Mouse (Mus musculus): ENCODE measurements around the gene Fbxw2. TPM values are rescaled to one million over a fixed set of nuclear protein-coding genes. Genes with fewer than 3 reads are reported as not detected.
"Not testable (repeated sequence)": the region's sequence is repeated elsewhere in the genome, so short reads cannot be mapped to it uniquely, and the experiment has no call there.

The Fbxw2 gene
- polyA plus RNA-seq, 1 experiment from 2014 or later = 113 TPM

DNA sequence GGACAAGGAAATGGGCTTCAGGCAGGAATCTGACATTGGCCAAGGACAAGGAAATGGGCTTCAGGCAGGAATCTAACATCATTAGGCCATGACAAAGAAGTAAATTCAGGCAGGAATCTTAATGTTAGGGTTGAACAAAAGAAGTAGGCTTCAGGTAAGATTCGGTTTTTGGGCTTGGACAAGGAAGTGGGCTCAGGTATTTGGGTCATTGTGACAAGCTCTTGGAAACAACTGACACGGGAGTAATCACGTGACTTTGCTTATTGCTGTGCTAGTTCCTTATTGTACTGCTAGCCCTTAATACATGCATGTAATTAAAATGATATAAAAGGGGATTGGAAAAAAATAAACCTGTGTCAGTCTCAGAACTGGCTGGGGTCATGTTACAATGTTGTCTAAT lies 9.6 kb upstream of the Fbxw2 start:
- ATAC-seq (replicated peaks) = no peak
- no peaks in the 10 kb centered on the region for H3K27me3 ChIP-seq

DNA sequence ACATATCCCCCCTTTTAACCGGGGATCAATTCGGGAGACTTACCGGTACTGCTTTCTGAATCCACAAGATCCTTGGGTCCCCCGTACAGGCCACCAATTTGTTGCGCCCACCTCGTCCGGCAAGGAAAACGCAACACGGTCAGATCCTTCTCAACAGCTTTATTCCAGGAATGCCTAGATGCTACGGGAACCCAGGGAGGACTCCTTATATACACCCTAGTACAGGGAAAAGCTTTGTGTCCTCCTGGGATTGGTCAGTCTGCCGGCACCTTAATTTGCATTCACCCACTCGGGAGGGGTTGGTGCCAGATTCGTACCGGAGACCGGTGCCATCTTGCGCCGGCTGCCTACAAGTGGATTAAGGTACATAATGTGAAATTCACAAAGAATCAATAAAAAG lies 7.5 kb upstream of the Fbxw2 start:
- WGBS = 90% methylated on average over 17 of the region's 17 CpGs
- Histone ChIP-seq H3K9me3 (no peaks in the 10 kb centered on the region), H3K4me1 (no peaks in the 10 kb centered on the region), H3K27ac (replicated peaks) (no peak overlapping the region), H3K36me3 (no peaks in the 10 kb centered on the region), H3K9ac (replicated peaks) (no peak overlapping the region), H3K4me3 (no peak overlapping the region), H3K4me2 (replicated peaks) (no peak overlapping the region), H3K27me3 (no peaks in the 10 kb centered on the region)
- no peak for ATAC-seq (replicated peaks)

More for the DNA sequence above, 9.6 kb upstream of the Fbxw2 start:
- Histone ChIP-seq H3K4me1 (no peaks in the 10 kb centered on the region), H3K27ac (replicated peaks) (no peak overlapping the region), H3K4me3 (no peak overlapping the region), H3K9ac (replicated peaks) (no peak overlapping the region), H3K9me3 (no peaks in the 10 kb centered on the region), H3K4me2 (replicated peaks) (no peak overlapping the region), H3K36me3 (no peaks in the 10 kb centered on the region)
- 69% methylated on average over 3 of the region's 3 CpGs for WGBS

DNA sequence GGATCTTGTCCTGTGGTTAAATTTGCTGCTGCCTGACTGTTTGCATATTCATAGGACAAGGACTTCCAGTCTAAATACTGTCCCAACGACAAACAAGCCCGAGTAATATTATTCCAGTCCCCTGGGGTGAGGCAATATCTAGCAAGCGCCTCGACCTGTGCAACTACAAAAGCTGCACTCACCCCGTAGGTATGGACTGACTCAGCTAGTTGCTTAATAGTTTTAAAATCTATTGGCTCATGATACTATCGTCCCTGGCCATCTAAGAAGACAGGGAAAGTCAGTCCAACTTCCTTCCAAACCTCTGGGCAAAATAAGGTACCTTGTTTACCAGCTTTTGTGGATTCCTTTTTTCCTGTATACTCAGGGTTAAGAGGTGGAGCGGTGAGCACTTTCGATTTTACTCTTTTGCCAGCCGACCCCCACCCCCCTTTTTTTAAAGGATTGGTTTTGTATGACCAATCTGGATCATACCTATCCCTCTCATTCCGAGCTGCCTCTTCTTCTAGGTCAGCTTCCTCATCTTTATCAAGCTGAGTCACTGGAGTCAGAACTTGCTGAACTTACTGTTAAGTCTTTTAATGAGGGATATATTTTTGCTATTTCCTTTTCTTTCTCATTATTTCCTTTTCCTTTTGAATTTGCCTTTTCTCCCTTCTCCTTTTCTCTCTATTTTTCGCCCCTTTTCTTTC lies 6.8 kb upstream of the Fbxw2 start, which contains the start of gene Gm34653:
Gene Gm34653, plus strand, starts transcription at position 242 of the 692 bp plus-strand sequence.
- H3K9ac ChIP-seq (replicated peaks); H3K27ac ChIP-seq (replicated peaks); H3K4me3 ChIP-seq; H3K4me1 ChIP-seq; H3K9me3 ChIP-seq; H3K4me2 ChIP-seq (replicated peaks); H3K27me3 ChIP-seq; ATAC-seq (replicated peaks); H3K36me3 ChIP-seq: not testable (repeated sequence)
- 75% methylated on average over 11 of the region's 11 CpGs for WGBS

DNA sequence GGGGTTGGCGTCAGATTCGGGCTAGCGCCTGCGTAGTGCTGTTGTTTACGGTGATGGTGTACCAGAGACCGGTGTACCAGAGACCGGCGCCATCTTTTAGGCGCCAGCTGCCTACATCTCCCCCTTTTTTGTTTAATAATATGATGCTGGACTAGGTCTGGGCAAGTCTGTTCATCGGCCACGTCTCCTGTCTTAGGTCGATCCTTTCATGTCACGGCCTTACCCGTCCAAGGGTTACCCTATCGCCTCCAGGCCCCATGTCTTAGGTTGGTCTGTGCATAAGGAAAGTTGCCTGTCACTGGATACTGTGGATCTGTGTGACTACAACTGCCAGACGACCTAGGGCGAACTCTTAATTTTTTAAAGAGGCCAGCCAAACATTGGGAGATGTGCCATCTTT lies 4.0 kb upstream of the Fbxw2 start:
- not testable (repeated sequence) for H3K9ac ChIP-seq (replicated peaks); H3K9me3 ChIP-seq; ATAC-seq (replicated peaks); H3K4me3 ChIP-seq; H3K36me3 ChIP-seq; H3K27me3 ChIP-seq; H3K4me2 ChIP-seq (replicated peaks); H3K27ac ChIP-seq (replicated peaks)
- 93% methylated on average over 17 of the region's 17 CpGs for WGBS
- peaks cover 10% of the 10 kb centered on the region for H3K4me1 ChIP-seq

DNA sequence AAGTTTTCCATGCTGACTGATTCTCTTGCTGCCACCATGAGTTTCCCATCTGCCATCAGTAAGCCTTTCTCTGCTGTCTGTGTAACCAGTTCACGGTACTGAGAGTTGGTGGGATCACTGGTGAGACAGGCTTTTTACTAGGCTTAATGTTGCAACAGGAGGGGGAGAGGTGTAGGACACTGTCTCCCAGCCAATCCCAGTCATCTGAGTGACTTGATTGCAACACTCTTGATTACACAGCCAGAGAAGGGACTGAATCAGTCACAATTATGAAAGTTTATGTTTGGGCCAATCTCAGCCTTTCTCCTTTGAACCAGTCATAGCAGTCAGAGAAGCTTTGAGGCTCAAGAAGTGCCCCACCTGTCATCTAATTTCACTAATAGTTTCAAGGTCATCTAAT lies 1.9 kb upstream of the Fbxw2 start:
- Histone ChIP-seq H3K36me3 (no peaks in the 10 kb centered on the region), H3K9ac (replicated peaks) (no peak overlapping the region), H3K27ac (replicated peaks) (no peak overlapping the region), H3K9me3 (no peaks in the 10 kb centered on the region), H3K4me1 (peaks cover 27% of the 10 kb centered on the region), H3K4me2 (replicated peaks) (no peak overlapping the region), H3K4me3 (no peak overlapping the region), H3K27me3 (no peaks in the 10 kb centered on the region)
- ATAC-seq (replicated peaks) = no peak
- 91% methylated on average over 1 of the region's 1 CpGs for WGBS

DNA sequence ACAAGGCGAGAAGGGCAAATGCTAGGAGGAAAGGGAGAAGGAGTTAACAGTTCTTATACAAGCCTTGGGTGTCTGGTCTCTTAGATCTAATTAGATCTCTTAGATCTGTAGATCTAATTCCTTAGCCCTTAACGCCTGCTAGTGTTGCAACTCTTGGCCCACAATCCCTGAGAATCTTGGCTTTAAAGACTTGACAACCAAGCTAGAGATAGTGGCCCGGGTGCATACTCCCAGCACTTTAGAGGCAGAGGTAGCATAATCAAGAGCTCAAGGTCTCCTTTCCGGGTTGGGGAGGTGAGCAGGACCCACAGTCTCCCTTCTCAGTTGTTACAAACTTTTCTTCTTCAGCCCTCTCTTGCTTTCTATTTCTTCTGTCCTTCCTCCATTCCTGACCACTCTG lies 1.5 kb upstream of the Fbxw2 start:
- Histone ChIP-seq H3K27ac (replicated peaks) (no peak overlapping the region), H3K9ac (replicated peaks) (no peak overlapping the region), H3K4me2 (replicated peaks) (no peak overlapping the region), H3K36me3 (peaks cover 2% of the 10 kb centered on the region), H3K4me3 (no peak overlapping the region), H3K4me1 (peaks cover 27% of the 10 kb centered on the region), H3K9me3 (no peaks in the 10 kb centered on the region), H3K27me3 (no peaks in the 10 kb centered on the region)
- WGBS = 87% methylated on average over 4 of the region's 4 CpGs
- ATAC-seq (replicated peaks) = no peak

DNA sequence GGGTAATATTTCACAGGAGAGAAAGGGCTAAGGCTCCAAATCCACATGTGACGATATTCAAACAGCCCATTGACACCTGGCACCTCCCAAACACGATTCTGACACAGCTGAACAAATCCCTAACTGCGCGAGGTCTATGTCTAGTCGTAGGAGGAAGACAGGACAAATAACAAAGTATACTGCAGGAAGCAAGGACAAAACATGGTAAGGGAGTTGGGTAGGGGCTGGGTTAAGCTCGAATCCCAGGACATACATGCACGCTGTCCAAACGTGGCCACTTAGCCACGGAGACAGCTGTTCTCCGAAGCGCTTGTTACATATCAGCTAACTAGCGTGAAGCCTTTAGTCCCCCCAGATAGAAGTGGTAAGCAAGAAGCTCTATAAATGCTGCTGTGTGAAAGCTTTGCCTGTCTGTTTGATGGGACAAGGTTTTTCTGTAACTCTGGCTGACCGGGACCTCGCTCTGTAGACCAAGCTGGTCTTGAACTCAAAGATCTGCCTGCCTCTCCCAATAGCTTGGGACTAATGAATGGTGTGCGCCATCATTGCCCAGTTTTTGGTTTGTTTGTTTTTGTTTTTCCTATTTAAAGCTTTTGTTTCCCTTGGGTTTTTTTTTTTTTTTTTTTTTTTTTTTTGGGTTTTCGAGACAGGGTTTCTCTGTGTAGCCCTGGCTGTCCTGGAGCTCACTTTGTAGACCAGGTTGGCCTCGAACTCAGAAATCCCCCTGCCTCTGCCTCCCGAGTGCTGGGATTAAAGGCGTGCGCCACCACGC lies 535 bp upstream of the Fbxw2 start:
- H3K4me2 ChIP-seq (replicated peaks) = peak overlapping the region; percentile 88
- ATAC-seq (replicated peaks) = peak; percentile 39
- H3K9ac ChIP-seq (replicated peaks) = peak overlapping the region; percentile 94
- no peaks in the 10 kb centered on the region for H3K9me3 ChIP-seq
- H3K4me3 ChIP-seq = peak overlapping the region; percentile 99
- no peaks in the 10 kb centered on the region for H3K27me3 ChIP-seq
- H3K4me1 ChIP-seq = peaks cover 27% of the 10 kb centered on the region
- 35% methylated on average over 20 of the region's 21 CpGs for WGBS
- H3K27ac ChIP-seq (replicated peaks) = peak overlapping the region; percentile 78
- H3K36me3 ChIP-seq = peaks cover 11% of the 10 kb centered on the region

DNA sequence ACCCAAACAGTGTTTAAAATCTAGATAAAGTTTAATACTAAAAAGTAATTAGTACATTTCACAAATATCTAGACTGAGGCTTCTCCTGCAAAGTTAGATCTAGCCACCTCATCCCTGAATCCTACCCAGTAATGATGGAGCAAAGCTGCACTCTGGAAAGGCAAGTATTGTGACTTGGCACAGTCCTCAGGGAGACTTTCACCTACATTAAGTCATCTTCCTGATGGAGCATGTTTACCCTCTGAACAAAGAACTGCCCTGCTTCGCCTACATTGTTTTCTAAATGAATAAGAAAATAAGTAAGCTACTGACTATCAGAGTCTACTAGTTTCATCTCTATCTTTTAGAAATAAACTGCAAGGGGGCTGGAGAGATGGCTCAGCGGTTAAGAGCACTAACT lies 7.6 kb downstream of the Fbxw2 start:
- H3K9ac ChIP-seq (replicated peaks) = no peak overlapping the region
- no peaks in the 10 kb centered on the region for H3K27me3 ChIP-seq
- H3K4me1 ChIP-seq = 0 out of 2 replicates have a peak, but pooled peaks cover under 1% of the 10 kb centered on the region
- WGBS = 94% methylated on average over 2 of the region's 2 CpGs
- no peak for ATAC-seq (replicated peaks)
- no peak overlapping the region for H3K4me3 ChIP-seq
- no peak overlapping the region for H3K27ac ChIP-seq (replicated peaks)
- H3K4me2 ChIP-seq (replicated peaks) = no peak overlapping the region
- peaks cover 45% of the 10 kb centered on the region for H3K36me3 ChIP-seq
- no peaks in the 10 kb centered on the region for H3K9me3 ChIP-seq

DNA sequence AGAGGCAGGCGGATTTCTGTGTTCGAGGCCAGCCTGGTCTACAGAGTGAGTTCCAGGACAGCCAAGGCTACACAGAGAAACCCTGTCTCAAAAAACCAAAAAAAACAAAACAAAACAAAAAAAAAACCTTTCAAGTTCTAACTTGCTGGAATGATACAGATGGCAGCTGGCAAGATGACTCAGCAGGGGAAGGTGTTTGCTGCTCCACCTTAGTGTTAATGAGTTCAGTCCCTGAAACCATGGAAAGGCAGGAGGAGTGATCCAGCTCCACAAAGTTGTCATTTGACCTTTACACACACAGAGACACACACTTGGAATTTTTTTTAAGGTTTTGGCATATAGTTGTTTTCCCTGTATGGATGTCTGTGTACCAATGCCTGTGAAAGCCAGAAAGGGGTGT lies 10.2 kb downstream of the Fbxw2 start:
- 100% methylated on average over 2 of the region's 2 CpGs for WGBS
- not testable (repeated sequence) for H3K4me3 ChIP-seq

DNA sequence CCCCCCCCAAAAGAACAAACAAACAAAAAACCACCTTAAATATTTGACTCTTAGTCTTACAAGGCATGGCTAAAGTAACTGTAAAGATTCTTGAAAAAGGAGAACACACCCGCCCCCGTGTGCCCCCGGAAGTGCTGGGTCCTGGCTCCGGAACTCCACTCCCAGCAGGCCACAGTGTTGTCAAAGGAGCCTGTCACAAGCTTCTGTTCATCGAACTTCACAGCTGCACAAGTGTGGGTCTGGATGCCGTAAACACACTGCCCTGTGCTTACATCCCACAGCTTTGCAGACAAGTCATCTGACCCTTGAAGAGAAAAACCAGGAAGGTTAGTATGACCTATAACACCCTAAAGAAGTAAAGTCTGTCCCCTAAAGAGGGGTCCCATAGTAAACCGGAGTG lies 13.4 kb downstream of the Fbxw2 start:
- Histone ChIP-seq H3K27ac (replicated peaks) (no peak overlapping the region), H3K9me3 (no peaks in the 10 kb centered on the region), H3K36me3 (peaks cover 54% of the 10 kb centered on the region), H3K4me3 (no peak overlapping the region), H3K4me1 (no peaks in the 10 kb centered on the region), H3K9ac (replicated peaks) (no peak overlapping the region), H3K4me2 (replicated peaks) (no peak overlapping the region), H3K27me3 (no peaks in the 10 kb centered on the region)
- 90% methylated on average over 7 of the region's 7 CpGs for WGBS
- ATAC-seq (replicated peaks) = no peak

More for the DNA sequence above, 10.2 kb downstream of the Fbxw2 start:
- not testable (repeated sequence) for H3K27ac ChIP-seq (replicated peaks); H3K4me1 ChIP-seq; H3K27me3 ChIP-seq; H3K9ac ChIP-seq (replicated peaks); H3K4me2 ChIP-seq (replicated peaks); H3K9me3 ChIP-seq; ATAC-seq (replicated peaks)
- peaks cover 45% of the 10 kb centered on the region for H3K36me3 ChIP-seq

DNA sequence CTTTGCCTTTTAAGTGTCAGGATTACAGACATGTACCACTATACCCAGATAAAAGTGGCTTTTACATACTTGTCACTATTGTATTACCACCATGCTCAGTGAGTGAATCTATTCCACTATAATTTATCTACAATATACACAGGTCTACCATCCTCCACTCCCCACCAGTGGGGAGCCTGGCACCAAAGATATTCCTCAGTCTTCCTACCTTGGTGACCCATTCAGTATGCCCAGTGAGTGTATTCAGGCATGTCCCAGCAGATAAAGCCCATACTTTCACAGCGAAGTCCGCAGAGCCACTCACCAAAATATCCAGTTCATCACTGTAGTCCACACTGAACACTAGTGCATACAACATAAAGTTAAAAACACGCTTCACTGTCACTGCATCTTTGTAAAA lies 15.3 kb downstream of the Fbxw2 start:
- Histone ChIP-seq H3K27ac (replicated peaks) (no peak overlapping the region), H3K9ac (replicated peaks) (no peak overlapping the region), H3K4me2 (replicated peaks) (no peak overlapping the region), H3K27me3 (no peaks in the 10 kb centered on the region), H3K9me3 (no peaks in the 10 kb centered on the region), H3K4me1 (peaks cover 2% of the 10 kb centered on the region; the same call in 1 of the 2 replicates), H3K4me3 (no peak overlapping the region), H3K36me3 (peaks cover 57% of the 10 kb centered on the region)
- no peak for ATAC-seq (replicated peaks)
- WGBS = 94% methylated on average over 3 of the region's 3 CpGs

DNA sequence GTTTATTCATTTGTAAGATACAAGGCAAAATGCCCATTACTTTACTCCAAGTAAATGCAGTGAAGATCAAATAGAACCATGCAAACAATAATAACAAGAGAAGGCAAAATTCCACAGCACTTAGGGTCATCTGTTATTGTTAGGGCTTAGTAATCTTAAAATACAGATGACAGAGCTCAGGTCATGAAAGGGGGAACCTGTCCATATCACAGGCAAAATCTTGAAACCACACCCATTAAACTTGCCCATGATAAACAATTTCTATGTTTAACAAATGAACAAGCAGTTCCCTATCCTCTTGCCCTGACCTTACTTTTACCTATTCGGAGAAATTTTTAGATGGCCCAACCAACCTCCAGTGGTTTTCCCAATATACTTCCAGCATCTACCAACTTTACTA lies 16.5 kb downstream of the Fbxw2 start:
- Histone ChIP-seq H3K4me3 (no peak overlapping the region), H3K36me3 (peaks cover 54% of the 10 kb centered on the region), H3K27ac (replicated peaks) (no peak overlapping the region), H3K27me3 (no peaks in the 10 kb centered on the region), H3K4me2 (replicated peaks) (no peak overlapping the region), H3K9me3 (no peaks in the 10 kb centered on the region), H3K4me1 (peaks cover 7% of the 10 kb centered on the region), H3K9ac (replicated peaks) (no peak overlapping the region)
- ATAC-seq (replicated peaks) = no peak
- WGBS = 88% methylated on average over 1 of the region's 1 CpGs
